Mouse (Mus musculus) layer of hippocampus, adult 2 months (tissue): ENCODE data around the gene Tceal8. TPM values are rescaled to one million over a fixed set of nuclear protein-coding genes. Genes with fewer than 3 reads are reported as not detected.
"Not testable (repeated sequence)": the region's sequence is repeated elsewhere in the genome, so short reads cannot be mapped to it uniquely, and the experiment has no call there.

Experiments used
- DNase-seq, 2 experiments: peaks; one replicate each; pipeline ENCODE4 v3.0.0; 2022; ENCODE audit warnings: low spot score in 2 of 2
- H3K27ac ChIP-seq: fragments of 200-600 bp; 2 replicates; pipeline ENCODE4 v1.8.1; 2022
- H3K4me3 ChIP-seq: fragments of 200-600 bp; 2 replicates; pipeline ENCODE4 v1.8.1; 2022; ENCODE audit warnings: mild to moderate bottlenecking
- CTCF ChIP-seq: fragments of 200-600 bp; conservative IDR thresholded peaks from 2 replicates; pipeline ENCODE4 v1.8.1; 2022; ENCODE audit warnings: antibody characterized with exemption, mild to moderate bottlenecking, moderate library complexity
- long read RNA-seq, 2 experiments: library from polyadenylated mRNA; stranded (forward); transcript quantifications; one replicate each; pipeline ENCODE4 v2.0.0; 2021; ENCODE audit warnings: borderline mapping rate in 2 of 2
- total RNA-seq, 2 experiments: library from RNA; stranded (reverse); gene quantifications; 2 replicates each; pipeline ENCODE4 v1.2.3; 2021

The Tceal8 gene
- 10 to 100 TPM; 33.2 to 40.7 TPM for total RNA-seq
- long read RNA-seq, experiment 1, transcript Tceal8-201 (3 exons, 1,250 nt), result major isoform, 35 of 38 reads
- long read RNA-seq, experiment 1, partial matches to known transcripts, result 0 of 38 reads
- long read RNA-seq, experiment 1, other reads (novel, unspliced or antisense), result 3 of 38 reads
- long read RNA-seq, experiment 2, transcript Tceal8-201 (3 exons, 1,250 nt), result major isoform, 48 of 49 reads
- long read RNA-seq, experiment 2, partial matches to known transcripts, result 1 of 49 reads
- long read RNA-seq, experiment 2, other reads (novel, unspliced or antisense), result 0 of 49 reads

DNA sequence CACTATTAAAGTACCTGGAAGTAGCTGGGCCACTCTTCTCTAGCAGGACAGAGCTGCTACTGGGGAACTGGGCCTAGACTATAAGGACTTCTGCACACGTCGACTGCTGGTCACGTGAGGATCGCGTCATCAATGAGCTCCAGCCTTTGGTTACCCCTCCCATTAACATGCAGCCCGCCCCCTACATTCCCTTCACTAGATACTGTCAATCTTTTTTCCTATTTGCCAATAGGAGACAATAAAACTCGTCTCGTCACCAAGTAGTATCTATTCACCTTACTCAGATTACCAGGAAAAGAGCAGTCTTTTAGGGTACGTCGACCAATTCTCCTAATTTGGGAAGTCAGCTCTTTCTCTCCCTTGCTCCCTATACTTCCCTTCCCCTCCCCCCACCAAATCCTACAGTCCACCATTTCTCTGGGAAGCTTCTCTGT, at the start of gene Tceal8:
Gene Tceal8, minus strand, starts transcription at position 225 of the 434 bp plus-strand sequence.
- peak; percentile 64 to 86 for DNase-seq
- H3K27ac ChIP-seq, result peak within 1 kb of the TSS; percentile 88
- TF ChIP-seq CTCF, result no peak
- H3K4me3 ChIP-seq, result peak within 1 kb of the TSS; percentile 67

GRCm38 (mm10) chrX:136216303-136216702, 44.2 kb upstream of the Tceal8 start:
- no peak overlapping the region for H3K27ac ChIP-seq
- no peak overlapping the region for H3K4me3 ChIP-seq
- no peak for TF ChIP-seq CTCF
- no peak for DNase-seq

DNA sequence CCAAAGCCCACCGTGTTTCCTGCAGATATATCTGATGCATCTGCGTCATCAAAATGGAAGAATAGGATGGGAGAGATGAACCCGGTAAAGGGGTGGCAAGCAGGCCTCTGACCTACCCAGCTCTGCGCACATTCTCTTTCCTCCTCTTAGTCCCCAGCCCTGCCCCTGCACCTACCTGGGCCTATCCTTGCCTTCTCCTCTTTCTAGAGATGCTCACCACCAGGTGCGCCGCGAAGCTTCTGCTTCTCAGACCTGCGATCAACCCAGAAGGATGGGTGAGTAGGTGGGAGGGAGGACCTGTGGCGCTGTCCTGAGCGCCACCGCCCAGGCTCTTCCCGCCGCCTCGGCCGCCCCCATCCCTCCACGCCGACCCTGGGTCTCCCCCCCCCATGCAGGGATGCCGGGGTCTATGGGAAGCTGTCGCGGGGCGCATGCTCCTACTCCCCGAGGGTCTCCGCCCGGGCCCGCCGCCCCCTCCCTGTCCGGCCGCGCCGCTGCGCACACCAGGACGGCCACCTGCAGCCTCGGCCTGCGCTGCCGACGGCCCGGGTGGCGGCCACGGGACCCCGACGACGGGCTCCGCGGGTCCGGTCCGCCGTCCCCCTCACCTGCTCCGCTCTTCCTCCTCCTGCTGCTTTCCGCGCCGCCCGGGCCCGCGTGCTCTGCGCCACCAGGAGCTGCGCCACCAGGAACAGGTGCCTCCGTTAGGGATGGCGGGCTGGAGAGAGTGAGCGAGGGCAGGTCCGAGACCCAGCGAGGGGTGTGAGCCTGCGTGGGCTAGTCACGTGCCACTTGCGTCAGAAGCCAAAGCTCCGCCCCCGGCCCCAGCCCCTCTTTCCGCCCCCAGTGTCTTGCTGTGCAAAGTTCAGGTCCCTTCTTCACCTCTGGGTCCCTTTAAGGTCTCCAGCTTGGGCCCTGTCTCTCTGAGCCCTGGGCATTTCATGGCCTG, 42.9 kb upstream of the Tceal8 start, which contains the start of the genes Tceal7 and Bex1:
Gene Tceal7, plus strand, starts transcription at position 51 of the 949 bp plus-strand sequence.
Gene Bex1, minus strand, starts transcription at position 785 of the 949 bp plus-strand sequence.
- peak within 1 kb of the TSS; percentile 55; the same call in 1 of the 2 replicates for H3K27ac ChIP-seq
- not testable (repeated sequence) for DNase-seq
- peak within 1 kb of the TSS; percentile 45 for H3K4me3 ChIP-seq

- DNase-seq, result no peak
- H3K27ac ChIP-seq, result no peak overlapping the region
- TF ChIP-seq CTCF, result no peak
- no peak overlapping the region for H3K4me3 ChIP-seq
These were observed 41.3 kb upstream of the Tceal8 start for GRCm38 (mm10) chrX:136213396-136213795.

- TF ChIP-seq CTCF, result no peak
- DNase-seq, result no peak
- H3K4me3 ChIP-seq, result no peak overlapping the region
- H3K27ac ChIP-seq, result no peak overlapping the region
These were observed 32.3 kb upstream of the Tceal8 start for GRCm38 (mm10) chrX:136204406-136204805.

- TF ChIP-seq CTCF, result no peak
- H3K4me3 ChIP-seq, result peak within 1 kb of the TSS; percentile 63
These were observed 31.5 kb upstream of the Tceal8 start, which contains the start of gene Tceal5 for GRCm38 (mm10) chrX:136203664-136204066. Gene Tceal5, minus strand, starts transcription at chrX:136203876.

DNA sequence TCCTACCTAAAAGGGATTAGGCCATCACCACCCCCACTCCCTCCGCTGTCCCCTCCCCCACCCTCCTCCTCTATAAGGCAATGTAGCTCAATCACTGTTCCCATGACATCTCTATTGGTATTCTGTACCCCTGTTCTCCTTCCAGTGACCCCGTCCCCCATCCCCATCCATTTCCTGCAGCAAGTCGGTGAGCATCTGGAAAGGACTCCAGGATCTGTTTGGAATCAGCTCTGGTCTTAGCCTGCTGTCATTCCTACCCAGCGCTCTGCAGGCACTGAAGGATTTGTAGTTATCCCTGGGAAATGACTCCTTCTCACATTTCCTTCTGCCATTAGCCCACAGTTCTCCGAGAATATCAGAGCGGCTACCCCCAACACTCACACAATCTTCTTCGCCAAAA, 31.1 kb upstream of the Tceal8 start:
- no peak for TF ChIP-seq CTCF

More at GRCm38 (mm10) chrX:136203664-136204066, 31.5 kb upstream of the Tceal8 start, which contains the start of gene Tceal5:
- peak within 1 kb of the TSS; percentile 89 for H3K27ac ChIP-seq
- DNase-seq, result peak; percentile 48 to 69

GRCm38 (mm10) chrX:136196873-136197272, 24.7 kb upstream of the Tceal8 start:
- TF ChIP-seq CTCF, result peak; percentile 65
- DNase-seq, result no peak
- Histone ChIP-seq H3K4me3 (no peak overlapping the region), H3K27ac (no peak overlapping the region)

More for the DNA sequence above, 31.1 kb upstream of the Tceal8 start:
- peak overlapping the region; percentile 89 for H3K27ac ChIP-seq
- H3K4me3 ChIP-seq, result peak overlapping the region; percentile 63
- DNase-seq, result no peak

DNA sequence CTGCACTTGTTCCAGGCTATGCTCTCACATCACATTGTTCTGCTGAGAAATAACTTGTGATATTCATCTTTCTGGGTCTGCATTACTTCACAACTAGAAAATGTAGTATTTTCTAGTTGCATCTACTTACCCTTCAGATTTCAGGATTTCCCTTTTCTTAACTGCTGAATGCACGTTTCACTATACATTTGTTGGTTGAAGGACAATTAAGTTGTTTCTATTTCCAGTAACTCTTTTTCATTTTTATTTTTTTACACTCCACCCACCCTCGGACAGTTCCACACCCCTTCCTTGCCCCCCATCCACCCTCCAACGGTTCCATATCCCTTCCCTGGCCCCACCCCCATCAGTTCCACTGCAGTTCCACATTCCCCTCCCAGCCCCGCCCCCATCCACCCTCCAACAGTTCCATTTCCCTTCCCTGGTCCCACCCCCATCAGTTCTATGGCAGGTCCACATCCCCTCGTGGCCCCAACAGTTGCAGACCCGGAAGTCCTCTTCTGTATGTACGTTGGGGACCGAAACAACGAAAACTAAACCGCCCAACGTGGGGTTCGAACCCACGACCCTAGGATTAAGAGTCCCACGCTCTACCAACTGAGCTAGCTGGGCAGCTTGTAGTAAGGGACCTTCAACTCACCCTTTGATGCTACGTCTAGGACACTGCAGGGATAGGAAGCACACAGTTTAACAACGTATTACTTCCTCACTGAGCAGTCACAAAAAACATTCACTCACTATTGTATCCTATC, 23.2 kb upstream of the Tceal8 start:
- H3K27ac ChIP-seq, result no peak overlapping the region
- no peak overlapping the region for H3K4me3 ChIP-seq
- no peak for DNase-seq
- no peak for TF ChIP-seq CTCF

GRCm38 (mm10) chrX:136183107-136183506, 11.0 kb upstream of the Tceal8 start:
- TF ChIP-seq CTCF, result no peak
- DNase-seq, result no peak
- Histone ChIP-seq H3K4me3 (no peak overlapping the region), H3K27ac (no peak overlapping the region)

GRCm38 (mm10) chrX:136180897-136181553, 8.9 kb upstream of the Tceal8 start:
- H3K4me3 ChIP-seq, result no peak overlapping the region
- H3K27ac ChIP-seq, result no peak overlapping the region
- no peak for DNase-seq
- no peak for TF ChIP-seq CTCF

DNA sequence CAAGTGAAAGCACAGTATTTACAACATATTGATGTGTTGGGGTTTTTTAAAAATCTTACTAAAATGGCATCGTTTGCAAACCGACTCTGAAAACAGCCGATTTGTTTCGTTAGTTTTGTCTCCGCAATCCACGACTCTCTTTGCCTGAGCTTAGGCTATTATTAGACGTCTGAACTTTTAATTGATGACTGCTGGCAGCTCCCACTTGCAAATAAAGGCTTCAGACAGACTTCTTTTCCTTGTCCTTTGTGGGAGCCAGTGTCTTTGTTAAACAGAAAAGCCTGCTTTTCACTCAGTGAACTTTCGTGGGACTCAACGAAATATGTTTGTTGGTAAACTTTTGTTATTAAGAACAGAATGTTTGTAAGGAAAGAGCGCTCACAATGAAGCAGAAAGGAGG, 644 bp upstream of the Tceal8 start:
- Histone ChIP-seq H3K27ac (peak overlapping the region; percentile 88), H3K4me3 (peak overlapping the region; percentile 67)
- no peak for TF ChIP-seq CTCF
- no peak for DNase-seq
